Mouse (Mus musculus): ENCODE measurements around the gene Nrip2. TPM values are rescaled to one million over a fixed set of nuclear protein-coding genes. Genes with fewer than 3 reads are reported as not detected.

Nrip2 gene
- polyA plus RNA-seq, 1 experiment from 2014 or later, result 4.7 TPM

DNA sequence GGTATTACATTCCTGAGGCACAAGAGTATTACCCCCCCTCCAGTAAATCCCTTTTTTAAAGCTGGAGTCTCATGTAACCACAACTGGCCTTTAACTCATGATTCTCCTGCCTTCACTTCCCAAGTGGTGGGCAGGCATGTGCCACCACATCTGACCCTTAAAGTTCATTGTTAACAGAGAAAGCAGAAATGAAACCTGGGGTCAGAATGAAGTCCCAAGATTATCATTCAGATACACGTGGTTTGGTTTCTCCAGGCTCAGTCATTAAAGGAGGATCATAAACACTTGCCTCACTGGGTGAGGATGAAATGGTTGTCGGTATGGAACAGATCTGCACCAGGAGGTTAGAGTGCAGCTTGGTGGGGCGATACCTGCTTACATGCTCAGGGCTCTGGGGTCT, 17.8 kb upstream of the Nrip2 start:
- Histone ChIP-seq H3K27ac (ENCODE audit: low read length) (no peak overlapping the region), H3K4me3 (ENCODE audit: low read depth, low read length) (no peak overlapping the region), H3K27me3 (ENCODE audit: control insufficient read depth, insufficient read depth, low read depth, low read length) (no peaks in the 10 kb centered on the region), H3K4me1 (ENCODE audit: control insufficient read depth, low read depth, low read length) (no peaks in the 10 kb centered on the region), H3K9me3 (replicated peaks; ENCODE audit: control insufficient read depth, low read length) (no peaks in the 10 kb centered on the region), H3K9ac (ENCODE audit: low read depth, low read length) (no peak overlapping the region), H3K4me2 (ENCODE audit: low read depth, low read length) (no peak overlapping the region), H3K36me3 (ENCODE audit: control insufficient read depth, insufficient read depth) (no peaks in the 10 kb centered on the region)
- no peak for ATAC-seq (ENCODE audit: low read depth)
- WGBS (ENCODE audit: insufficient replicate concordance), result 52% methylated on average over 3 of the region's 3 CpGs

DNA sequence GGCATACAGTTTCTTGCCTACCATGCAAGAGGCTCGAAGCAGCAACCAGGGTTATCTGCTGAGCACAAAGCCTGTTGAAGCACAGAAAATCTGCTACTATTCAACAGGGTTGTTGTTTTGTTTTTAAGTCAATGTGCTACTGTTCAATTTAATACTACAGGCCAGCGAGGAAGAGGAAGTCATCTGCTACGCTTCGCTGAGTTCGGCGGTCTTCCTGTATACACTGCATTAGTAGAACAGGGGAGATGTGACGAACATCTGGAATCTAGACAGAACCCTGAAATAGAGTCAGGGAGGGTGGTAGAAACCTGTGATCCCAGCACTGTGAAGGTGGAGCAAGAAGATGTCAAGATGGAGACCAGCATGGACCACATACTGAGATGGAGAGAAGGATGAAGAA, 15.3 kb upstream of the Nrip2 start:
- no peaks in the 10 kb centered on the region for H3K27me3 ChIP-seq (ENCODE audit: control insufficient read depth, insufficient read depth, low read depth, low read length)
- H3K9me3 ChIP-seq (replicated peaks; ENCODE audit: control insufficient read depth, low read length), result no peaks in the 10 kb centered on the region
- H3K4me2 ChIP-seq (ENCODE audit: low read depth, low read length), result no peak overlapping the region
- WGBS (ENCODE audit: insufficient replicate concordance), result 33% methylated on average over 7 of the region's 7 CpGs
- no peaks in the 10 kb centered on the region for H3K4me1 ChIP-seq (ENCODE audit: control insufficient read depth, low read depth, low read length)
- no peak overlapping the region for H3K27ac ChIP-seq (ENCODE audit: low read length)
- H3K36me3 ChIP-seq (ENCODE audit: control insufficient read depth, insufficient read depth), result no peaks in the 10 kb centered on the region
- H3K4me3 ChIP-seq (ENCODE audit: low read depth, low read length), result no peak overlapping the region
- no peak for ATAC-seq (ENCODE audit: low read depth)
- H3K9ac ChIP-seq (ENCODE audit: low read depth, low read length), result no peak overlapping the region

- Histone ChIP-seq H3K4me3 (ENCODE audit: low read depth, low read length) (no peak overlapping the region), H3K4me1 (ENCODE audit: control insufficient read depth, low read depth, low read length) (no peaks in the 10 kb centered on the region), H3K27ac (ENCODE audit: low read length) (no peak overlapping the region), H3K9me3 (replicated peaks; ENCODE audit: control insufficient read depth, low read length) (no peaks in the 10 kb centered on the region), H3K36me3 (ENCODE audit: control insufficient read depth, insufficient read depth) (no peaks in the 10 kb centered on the region), H3K27me3 (ENCODE audit: control insufficient read depth, insufficient read depth, low read depth, low read length) (no peaks in the 10 kb centered on the region), H3K4me2 (ENCODE audit: low read depth, low read length) (no peak overlapping the region), H3K9ac (ENCODE audit: low read depth, low read length) (no peak overlapping the region)
- whole genome bisulfite sequencing (ENCODE audit: insufficient replicate concordance), result 53% methylated on average over 1 of the region's 1 CpGs
- no peak for ATAC-seq (ENCODE audit: low read depth)
Observed at GRCm38 (mm10) chr6:128385026-128385425, 14.1 kb upstream of the Nrip2 start.

DNA sequence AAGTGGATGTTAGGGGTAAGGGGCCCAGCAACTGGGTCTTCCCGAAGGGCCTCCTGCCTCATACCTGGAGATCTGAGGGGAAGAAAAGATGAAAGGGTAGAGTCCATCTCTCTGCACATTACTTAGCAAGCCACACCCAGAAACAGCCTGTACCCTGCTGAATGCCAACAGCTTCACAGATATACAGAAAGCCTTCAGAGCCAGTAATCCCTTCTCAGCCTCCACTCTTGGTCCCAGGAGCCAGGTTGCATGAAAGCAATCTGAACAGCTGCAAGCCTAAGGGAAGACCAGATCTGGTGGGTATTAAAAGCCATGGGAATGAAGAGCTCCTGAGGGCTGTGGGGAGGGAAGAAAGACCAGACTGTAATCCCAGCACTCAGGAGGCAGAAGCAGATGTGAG, 9.9 kb upstream of the Nrip2 start:
- no peak overlapping the region for H3K9ac ChIP-seq (ENCODE audit: low read depth, low read length)
- no peak overlapping the region for H3K4me3 ChIP-seq (ENCODE audit: low read depth, low read length)
- 54% methylated on average over 1 of the region's 1 CpGs for WGBS (ENCODE audit: insufficient replicate concordance)
- H3K9me3 ChIP-seq (replicated peaks; ENCODE audit: control insufficient read depth, low read length), result no peaks in the 10 kb centered on the region
- ATAC-seq (ENCODE audit: low read depth), result no peak
- H3K4me1 ChIP-seq (ENCODE audit: control insufficient read depth, low read depth, low read length), result no peaks in the 10 kb centered on the region
- no peaks in the 10 kb centered on the region for H3K36me3 ChIP-seq (ENCODE audit: control insufficient read depth, insufficient read depth)
- no peak overlapping the region for H3K4me2 ChIP-seq (ENCODE audit: low read depth, low read length)
- H3K27me3 ChIP-seq (ENCODE audit: control insufficient read depth, insufficient read depth, low read depth, low read length), result no peaks in the 10 kb centered on the region
- no peak overlapping the region for H3K27ac ChIP-seq (ENCODE audit: low read length)

DNA sequence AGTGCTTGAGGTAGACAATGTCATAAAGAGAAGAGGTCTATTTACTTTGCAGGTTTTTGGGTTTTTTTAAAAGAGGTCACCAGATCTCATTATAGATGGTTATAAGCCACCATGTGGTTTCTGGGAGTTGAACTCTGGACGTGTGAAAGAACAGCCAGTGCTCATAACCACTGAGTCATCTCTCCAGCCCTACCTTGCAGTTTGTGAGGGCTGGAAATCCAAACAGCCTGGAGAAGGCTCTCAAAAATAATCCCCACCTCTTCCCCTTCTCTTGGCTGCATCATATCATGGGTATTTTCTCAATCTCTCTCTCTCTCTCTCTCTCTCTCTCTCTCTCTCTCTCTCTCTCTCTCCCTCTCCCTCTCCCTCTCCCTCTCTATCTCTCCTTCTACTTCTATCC, 8.4 kb upstream of the Nrip2 start:
- H3K4me3 ChIP-seq (ENCODE audit: low read depth, low read length), result no peak overlapping the region
- 7% methylated on average over 1 of the region's 1 CpGs for whole genome bisulfite sequencing (ENCODE audit: insufficient replicate concordance)
- no peaks in the 10 kb centered on the region for H3K9me3 ChIP-seq (replicated peaks; ENCODE audit: control insufficient read depth, low read length)
- no peaks in the 10 kb centered on the region for H3K27me3 ChIP-seq (ENCODE audit: control insufficient read depth, insufficient read depth, low read depth, low read length)
- no peak for ATAC-seq (ENCODE audit: low read depth)
- H3K36me3 ChIP-seq (ENCODE audit: control insufficient read depth, insufficient read depth), result no peaks in the 10 kb centered on the region
- no peak overlapping the region for H3K4me2 ChIP-seq (ENCODE audit: low read depth, low read length)
- H3K9ac ChIP-seq (ENCODE audit: low read depth, low read length), result no peak overlapping the region
- no peak overlapping the region for H3K27ac ChIP-seq (ENCODE audit: low read length)
- no peaks in the 10 kb centered on the region for H3K4me1 ChIP-seq (ENCODE audit: control insufficient read depth, low read depth, low read length)

DNA sequence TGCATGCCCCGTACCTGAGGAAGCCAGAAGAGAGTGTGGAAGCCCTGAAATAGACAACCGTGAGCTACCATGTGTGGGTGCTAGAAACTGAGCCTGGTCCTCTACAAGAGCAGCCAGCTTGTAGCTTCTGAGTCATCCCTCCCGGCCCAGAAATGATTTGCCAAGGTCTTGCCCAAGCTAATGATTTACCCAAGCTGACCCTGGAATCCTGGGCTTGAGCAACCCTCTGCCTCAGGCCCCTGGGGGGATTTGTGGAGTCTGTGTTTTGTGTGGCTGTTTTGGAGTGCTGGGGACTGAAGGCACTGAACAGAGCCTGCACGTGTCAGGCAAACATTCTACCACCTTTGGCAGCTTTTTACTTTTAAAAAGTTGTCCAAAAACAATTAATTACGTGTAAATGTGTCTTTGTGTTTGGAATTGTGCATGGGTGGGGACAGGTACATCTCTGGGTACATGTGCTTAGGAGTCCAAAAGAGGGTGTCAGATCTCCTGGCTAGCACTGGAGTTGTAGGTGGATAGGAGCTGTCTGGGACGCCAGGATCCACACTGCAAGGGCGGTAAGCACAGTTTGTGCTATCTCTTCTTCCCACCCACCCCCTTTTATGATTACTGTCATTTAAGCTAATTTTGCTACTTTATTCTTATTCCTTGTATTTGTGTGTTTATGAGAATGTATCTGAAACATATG, 1.4 kb upstream of the Nrip2 start:
- Histone ChIP-seq H3K27me3 (ENCODE audit: control insufficient read depth, insufficient read depth, low read depth, low read length) (no peaks in the 10 kb centered on the region), H3K4me3 (ENCODE audit: low read depth, low read length) (no peak overlapping the region), H3K4me2 (ENCODE audit: low read depth, low read length) (0 out of 2 replicates have a peak overlapping the region, but pooled peaks have one; percentile 9), H3K4me1 (ENCODE audit: control insufficient read depth, low read depth, low read length) (no peaks in the 10 kb centered on the region), H3K9ac (ENCODE audit: low read depth, low read length) (no peak overlapping the region), H3K9me3 (replicated peaks; ENCODE audit: control insufficient read depth, low read length) (no peaks in the 10 kb centered on the region), H3K27ac (ENCODE audit: low read length) (peak overlapping the region; percentile 66), H3K36me3 (ENCODE audit: control insufficient read depth, insufficient read depth) (no peaks in the 10 kb centered on the region)
- WGBS (ENCODE audit: insufficient replicate concordance), result 51% methylated on average over 7 of the region's 7 CpGs
- peak; percentile 79 for ATAC-seq (ENCODE audit: low read depth)

- Histone ChIP-seq H3K36me3 (ENCODE audit: control insufficient read depth, insufficient read depth) (no peaks in the 10 kb centered on the region), H3K27me3 (ENCODE audit: control insufficient read depth, insufficient read depth, low read depth, low read length) (no peaks in the 10 kb centered on the region), H3K9me3 (replicated peaks; ENCODE audit: control insufficient read depth, low read length) (no peaks in the 10 kb centered on the region), H3K4me1 (ENCODE audit: control insufficient read depth, low read depth, low read length) (no peaks in the 10 kb centered on the region), H3K27ac (ENCODE audit: low read length) (no peak overlapping the region), H3K4me2 (ENCODE audit: low read depth, low read length) (peak overlapping the region; percentile 30), H3K9ac (ENCODE audit: low read depth, low read length) (no peak overlapping the region; the same call in 1 of the 2 replicates), H3K4me3 (ENCODE audit: low read depth, low read length) (peak overlapping the region; percentile 26; the same call in 1 of the 2 replicates)
- 54% methylated on average over 21 of the region's 21 CpGs for WGBS (ENCODE audit: insufficient replicate concordance)
- peak; percentile 11; the same call in 1 of the 2 replicates for ATAC-seq (ENCODE audit: low read depth)
Observed at GRCm38 (mm10) chr6:128399421-128400185, 507 bp downstream of the Nrip2 start.

GRCm38 (mm10) chr6:128404708-128405107, 5.6 kb downstream of the Nrip2 start:
- whole genome bisulfite sequencing (ENCODE audit: insufficient replicate concordance), result 58% methylated on average over 5 of the region's 5 CpGs
- Histone ChIP-seq H3K27me3 (ENCODE audit: control insufficient read depth, insufficient read depth, low read depth, low read length) (no peaks in the 10 kb centered on the region), H3K4me2 (ENCODE audit: low read depth, low read length) (no peak overlapping the region), H3K4me3 (ENCODE audit: low read depth, low read length) (no peak overlapping the region), H3K9me3 (replicated peaks; ENCODE audit: control insufficient read depth, low read length) (no peaks in the 10 kb centered on the region), H3K27ac (ENCODE audit: low read length) (no peak overlapping the region), H3K9ac (ENCODE audit: low read depth, low read length) (no peak overlapping the region), H3K4me1 (ENCODE audit: control insufficient read depth, low read depth, low read length) (no peaks in the 10 kb centered on the region), H3K36me3 (ENCODE audit: control insufficient read depth, insufficient read depth) (peaks cover 9% of the 10 kb centered on the region)
- no peak for ATAC-seq (ENCODE audit: low read depth)

DNA sequence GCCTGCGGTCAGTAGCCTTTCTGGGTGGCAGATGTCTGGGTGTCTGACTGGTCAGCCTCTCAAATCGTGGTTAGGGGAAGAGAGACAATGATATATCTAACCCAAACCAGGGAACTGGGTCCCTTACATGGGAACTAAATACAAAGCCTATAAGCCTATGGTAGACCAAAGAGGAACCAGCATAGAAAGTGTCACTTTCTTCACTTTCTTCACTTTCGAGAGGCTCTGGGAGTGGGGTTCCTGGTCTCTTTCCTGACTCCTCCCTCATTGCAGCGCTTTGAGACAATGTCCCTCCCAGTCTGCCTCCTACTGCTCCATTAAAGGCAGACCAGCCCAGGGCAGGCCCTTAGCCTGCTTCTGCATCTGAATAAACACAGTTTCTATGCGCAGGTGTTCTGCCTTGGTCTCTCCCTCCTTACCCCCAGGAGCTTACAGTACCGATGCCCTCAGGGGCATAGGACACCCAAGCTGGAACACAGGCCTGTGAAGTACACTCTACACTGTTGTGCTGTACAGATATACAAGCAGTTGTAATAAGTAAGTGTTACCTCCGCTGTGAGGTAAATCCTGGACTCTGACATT, 9.5 kb downstream of the Nrip2 start:
- H3K27ac ChIP-seq (ENCODE audit: low read length), result no peak overlapping the region
- H3K9ac ChIP-seq (ENCODE audit: low read depth, low read length), result no peak overlapping the region
- no peak for ATAC-seq (ENCODE audit: low read depth)
- H3K4me3 ChIP-seq (ENCODE audit: low read depth, low read length), result no peak overlapping the region
- H3K27me3 ChIP-seq (ENCODE audit: control insufficient read depth, insufficient read depth, low read depth, low read length), result no peaks in the 10 kb centered on the region
- H3K36me3 ChIP-seq (ENCODE audit: control insufficient read depth, insufficient read depth), result peaks cover 13% of the 10 kb centered on the region
- WGBS (ENCODE audit: insufficient replicate concordance), result 71% methylated on average over 7 of the region's 7 CpGs
- no peak overlapping the region for H3K4me2 ChIP-seq (ENCODE audit: low read depth, low read length)
- no peaks in the 10 kb centered on the region for H3K4me1 ChIP-seq (ENCODE audit: control insufficient read depth, low read depth, low read length)
- H3K9me3 ChIP-seq (replicated peaks; ENCODE audit: control insufficient read depth, low read length), result no peaks in the 10 kb centered on the region

Data from liver, embryonic 16.5 days (tissue).